Mouse (Mus musculus) spleen, postnatal 10 days (tissue): Measurements from ENCODE around the gene Hoxb7.

Source experiments
- DNase-seq, 2 experiments: peaks; one replicate each; pipeline ENCODE4 v3.0.0; 2021 to 2022; ENCODE audit warnings: low spot score in 2 of 2

The Hoxb7 gene

GRCm38 (mm10) chr11:96285771-96286738 lies at the start of gene Hoxb7:
Gene Hoxb7 (plus strand): TSS chr11:96286623.
- no peak for DNase-seq

- DNase-seq = peak in 1 of 2 experiments; percentile 50
These were observed 46.2 kb upstream of the Hoxb7 start for GRCm38 (mm10) chr11:96240211-96240610.

GRCm38 (mm10) chr11:96250901-96251300 lies 35.5 kb upstream of the Hoxb7 start:
- DNase-seq = no peak

GRCm38 (mm10) chr11:96251480-96252031 lies 34.9 kb upstream of the Hoxb7 start:
- DNase-seq = no peak

- DNase-seq = no peak
These were observed 33.8 kb upstream of the Hoxb7 start for GRCm38 (mm10) chr11:96252541-96253120.

- DNase-seq = no peak
These were observed 32.2 kb upstream of the Hoxb7 start for GRCm38 (mm10) chr11:96254221-96254620.

GRCm38 (mm10) chr11:96255111-96255995 lies 31.1 kb upstream of the Hoxb7 start:
- DNase-seq = no peak

GRCm38 (mm10) chr11:96255996-96256445 lies 30.4 kb upstream of the Hoxb7 start:
- DNase-seq = no peak

- DNase-seq = no peak
These were observed 29.3 kb upstream of the Hoxb7 start for GRCm38 (mm10) chr11:96257141-96257540.

GRCm38 (mm10) chr11:96259038-96259437 lies 27.4 kb upstream of the Hoxb7 start:
- no peak for DNase-seq

- no peak for DNase-seq
These were observed 26.9 kb upstream of the Hoxb7 start for GRCm38 (mm10) chr11:96259511-96259910.

GRCm38 (mm10) chr11:96260310-96260970 lies 26.0 kb upstream of the Hoxb7 start:
- no peak for DNase-seq

- DNase-seq = peak in 1 of 2 experiments; percentile 75
These were observed 25.0 kb upstream of the Hoxb7 start for GRCm38 (mm10) chr11:96261323-96261890.

GRCm38 (mm10) chr11:96262262-96262830 lies 24.1 kb upstream of the Hoxb7 start:
- DNase-seq = no peak

GRCm38 (mm10) chr11:96263636-96264389 lies 22.6 kb upstream of the Hoxb7 start:
- no peak for DNase-seq

- DNase-seq = no peak
These were observed 21.9 kb upstream of the Hoxb7 start for GRCm38 (mm10) chr11:96264390-96265020.

- DNase-seq = no peak
These were observed 20.5 kb upstream of the Hoxb7 start for GRCm38 (mm10) chr11:96265954-96266353.

GRCm38 (mm10) chr11:96267021-96267920 lies 19.2 kb upstream of the Hoxb7 start:
- no peak for DNase-seq
